Mouse (Mus musculus) ES-E14 (cell line): Measurements from ENCODE around the gene Ube2o. TPM values are rescaled to one million over a fixed set of nuclear protein-coding genes. Genes with fewer than 3 reads are reported as not detected.

Source experiments
- DNase-seq: peaks from one replicate; pipeline ENCODE4 v3.0.0-alpha.2; 2013; ENCODE audit warnings: low read depth, low spot score
- H3K27ac ChIP-seq: 2 replicates; pipeline ENCODE4 v1.5.1; 2012; ENCODE audit warnings: low read depth, mild to moderate bottlenecking, low read length, moderate library complexity, mixed read lengths; ENCODE audit not compliant: poor library complexity, insufficient read depth, severe bottlenecking
- H3K36me3 ChIP-seq: 2 replicates; pipeline ENCODE4 v1.6.1; 2012; ENCODE audit warnings: mild to moderate bottlenecking, low read length, moderate library complexity, mixed read lengths; ENCODE audit not compliant: control insufficient read depth, poor library complexity, insufficient read depth, severe bottlenecking
- H3K4me1 ChIP-seq, 2 experiments: fragments of 150-350 bp in 1 of 2; sonication (generic) in 1 of 2; 2 replicates each; pipeline ENCODE4 v1.6.1; 2012; ENCODE audit warnings: low read length in 2 of 2, mild to moderate bottlenecking in 1 of 2, mixed read lengths in 1 of 2; ENCODE audit not compliant: control insufficient read depth in 2 of 2, insufficient read depth in 2 of 2, poor library complexity in 1 of 2
- H3K4me3 ChIP-seq, 2 experiments: fragments of 150-350 bp in 1 of 2; sonication (generic) in 1 of 2; 2 replicates each; pipeline ENCODE4 v1.5.1; 2012; ENCODE audit warnings: low read length in 2 of 2, low read depth in 1 of 2, mild to moderate bottlenecking in 1 of 2, mixed read lengths in 1 of 2; ENCODE audit not compliant: insufficient read depth in 1 of 2, poor library complexity in 1 of 2, severe bottlenecking in 1 of 2
- H3K9ac ChIP-seq: 2 replicates; pipeline ENCODE4 v1.6.1; 2012; ENCODE audit warnings: low read depth, mild to moderate bottlenecking, low read length, mixed read lengths; ENCODE audit not compliant: poor library complexity, insufficient read depth, severe bottlenecking
- H3K9me3 ChIP-seq: fragments of 150-350 bp; sonication (generic); 2 replicates; pipeline ENCODE4 v1.6.1; 2012; ENCODE audit warnings: low read depth, mild to moderate bottlenecking, low read length; ENCODE audit not compliant: control insufficient read depth, insufficient read depth
- CHD2 ChIP-seq: IDR thresholded peaks from 2 replicates; pipeline ENCODE4 v1.6.1; 2014; ENCODE audit warnings: mild to moderate bottlenecking, low read depth, low read length, inconsistent platforms
- HCFC1 ChIP-seq: IDR thresholded peaks from 2 replicates; pipeline ENCODE4 v1.6.1; 2012; ENCODE audit warnings: low read length, inconsistent platforms, borderline replicate concordance; ENCODE audit not compliant: insufficient read depth
- MAFK ChIP-seq: IDR thresholded peaks from 2 replicates; pipeline ENCODE4 v1.6.1; 2014; ENCODE audit warnings: mild to moderate bottlenecking, low read depth, low read length, inconsistent platforms; ENCODE audit not compliant: insufficient read depth
- ZC3H11A ChIP-seq: IDR thresholded peaks from 2 replicates; pipeline ENCODE4 v1.6.1; 2012; ENCODE audit warnings: low read depth, mild to moderate bottlenecking, inconsistent platforms, low read length, borderline replicate concordance
- ZNF384 ChIP-seq: IDR thresholded peaks from 2 replicates; pipeline ENCODE4 v1.6.1; 2012; ENCODE audit warnings: low read depth, low read length, inconsistent platforms
- in situ Hi-C, 2 experiments: fragments of 600-800 bp; cut with MboI; formaldehyde crosslinking; loops; one replicate each; pipeline ENCODE4 v1.15.1; 2025; ENCODE audit warnings: low sequenced_read_pairs in 2 of 2, inconsistent platforms in 1 of 2; ENCODE audit not compliant: unreplicated experiment in 2 of 2
- total RNA-seq: library from RNA; depleted of rRNA; stranded (reverse); fragments of 300-350 nt; gene quantifications from 2 replicates; pipeline ENCODE4 v1.2.3, GENCODE M21; 2012

Gene Ube2o
- total RNA-seq, 1 experiment: 45.2 TPM

DNA sequence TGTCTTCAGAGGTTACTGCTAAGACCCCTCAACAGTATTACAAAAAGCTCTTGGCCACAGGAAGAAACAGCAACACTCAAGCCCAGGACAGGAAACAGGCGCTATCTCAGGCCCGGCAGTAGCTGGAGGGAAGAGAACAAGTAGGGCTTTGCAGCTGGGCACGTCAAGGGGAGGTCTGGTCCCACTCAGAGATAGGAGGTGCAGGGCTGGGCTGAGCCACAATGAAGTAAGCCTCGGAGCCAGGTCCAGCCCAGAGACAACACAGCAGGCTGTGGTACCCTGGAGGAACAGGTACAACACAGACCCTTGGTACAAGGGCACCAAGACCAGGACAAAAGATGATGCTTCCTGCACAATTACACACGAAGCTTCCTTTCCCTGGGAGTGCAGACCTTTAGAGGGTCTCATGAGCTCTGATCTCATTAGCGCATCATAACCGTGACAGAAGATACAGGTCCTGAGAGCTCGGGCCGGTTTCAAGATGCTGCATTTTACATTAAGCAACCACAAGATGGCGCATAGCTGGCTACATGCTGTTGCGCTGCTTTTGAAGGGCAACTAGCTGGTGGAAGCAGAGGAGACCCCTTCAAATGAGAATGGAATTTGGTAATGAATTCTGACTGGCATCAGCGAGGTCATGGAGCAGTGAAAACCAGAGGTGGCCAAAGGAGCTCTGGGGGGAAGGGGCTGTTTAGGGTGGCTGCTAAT, 26.9 kb downstream of the Ube2o start:
- Histone ChIP-seq H3K9ac (no peak overlapping the region), H3K9me3 (no peaks in the 10 kb centered on the region), H3K27ac (no peak overlapping the region), H3K4me3 (no peak overlapping the region), H3K36me3 (no peaks in the 10 kb centered on the region; the same call in 1 of the 2 replicates), H3K4me1 (peaks cover 0 to 2% of the 10 kb centered on the region in 2 experiments; a peak in 1 of 4 replicates)
- in situ Hi-C loops: no loop called here
- no peak for TF ChIP-seq ZC3H11A
- no peak for TF ChIP-seq ZNF384
- no peak for TF ChIP-seq HCFC1
- TF ChIP-seq MAFK: no peak
- no peak for TF ChIP-seq CHD2
- DNase-seq: no peak

DNA sequence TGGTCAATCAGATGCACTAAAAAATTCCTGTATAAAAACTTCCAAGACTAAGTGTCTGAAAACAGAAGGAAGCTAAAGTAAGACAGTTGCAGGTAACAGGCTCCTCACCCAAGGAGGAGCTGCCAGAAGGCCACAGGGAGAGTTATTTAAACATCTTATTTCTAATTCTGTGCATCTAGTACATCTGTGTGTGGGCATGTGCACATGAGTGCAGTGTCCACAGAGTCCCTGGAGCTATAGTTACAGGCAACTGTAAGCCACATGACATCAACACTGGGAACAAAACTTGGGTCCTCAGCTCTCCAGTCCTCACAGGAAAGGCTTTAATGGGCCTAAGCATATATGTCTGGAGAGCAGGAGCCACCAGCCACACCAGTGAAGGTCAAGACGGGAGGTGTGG, 29.1 kb downstream of the Ube2o start:
- H3K9me3 ChIP-seq: no peaks in the 10 kb centered on the region
- TF ChIP-seq MAFK (no peak), ZNF384 (no peak), HCFC1 (no peak), ZC3H11A (no peak), CHD2 (no peak)
- H3K4me1 ChIP-seq: peaks cover 0 to 2% of the 10 kb centered on the region in 2 experiments; a peak in 1 of 4 replicates
- H3K27ac ChIP-seq: no peak overlapping the region
- in situ Hi-C loops: no loop called here
- DNase-seq: no peak
- no peak overlapping the region for H3K9ac ChIP-seq
- no peak overlapping the region for H3K4me3 ChIP-seq
- peaks cover 13% of the 10 kb centered on the region; the same call in 1 of the 2 replicates for H3K36me3 ChIP-seq

DNA sequence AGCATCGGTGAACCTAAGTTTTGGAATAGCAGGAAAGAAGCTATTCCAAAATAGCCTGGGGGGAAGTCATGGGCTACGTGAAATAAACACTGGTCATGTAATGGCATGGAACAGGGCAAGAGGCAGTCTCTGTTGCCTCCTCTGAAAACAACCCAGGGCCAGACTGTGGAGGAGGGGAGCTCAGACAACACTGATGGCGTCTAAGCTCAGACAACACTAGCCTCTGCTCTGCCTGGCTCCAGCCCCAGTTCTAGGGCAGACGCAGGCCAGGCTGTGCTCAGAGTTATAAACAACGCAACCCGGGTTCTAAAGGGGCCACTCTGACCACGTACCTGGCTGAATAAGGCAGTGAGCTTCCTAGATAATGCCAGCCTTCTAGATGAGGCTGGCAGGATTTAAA, 30.5 kb downstream of the Ube2o start:
- no peak overlapping the region for H3K9ac ChIP-seq

DNA sequence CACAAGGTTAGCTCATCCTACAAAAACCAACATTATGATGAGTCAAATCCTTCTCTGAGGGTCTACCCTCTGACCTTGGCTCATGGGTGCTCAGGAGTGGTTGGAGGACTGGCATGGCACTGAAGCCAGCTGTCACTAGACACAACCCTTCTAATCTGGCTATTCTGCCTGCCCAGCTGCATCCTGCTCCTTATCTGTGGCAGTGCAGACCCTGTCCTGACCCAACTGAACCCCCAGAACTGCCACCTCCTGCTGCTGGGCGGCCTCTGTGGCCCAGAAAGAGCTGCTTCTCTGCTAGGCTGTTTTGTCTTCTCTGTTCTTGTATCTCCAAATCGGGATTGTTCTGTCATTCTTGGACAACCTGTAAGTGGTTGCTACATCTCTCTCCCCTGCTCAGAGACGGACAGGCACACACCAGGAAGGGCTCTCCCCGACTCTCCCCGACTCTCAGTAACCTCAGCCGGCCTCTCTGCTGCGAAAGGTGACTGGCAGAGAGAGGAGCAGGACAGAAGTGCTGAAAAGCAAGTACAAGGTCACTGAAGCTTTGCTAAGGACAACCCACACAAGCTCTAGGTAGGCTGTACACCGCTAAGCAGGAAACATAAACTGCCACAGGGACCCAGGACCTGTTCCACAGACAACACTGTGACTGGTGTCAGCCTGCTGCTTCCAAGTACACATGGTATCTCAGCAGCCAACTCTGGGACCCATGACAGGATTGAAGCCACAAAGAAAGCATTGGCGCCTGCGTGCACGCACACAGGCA, 31.8 kb downstream of the Ube2o start:
- Histone ChIP-seq H3K4me3 (no peak overlapping the region), H3K36me3 (peaks cover 35% of the 10 kb centered on the region), H3K9me3 (no peaks in the 10 kb centered on the region), H3K4me1 (no peaks in the 10 kb centered on the region), H3K9ac (no peak overlapping the region), H3K27ac (no peak overlapping the region)
- no peak for DNase-seq
- in situ Hi-C loops: no loop called here
- TF ChIP-seq ZC3H11A (no peak), ZNF384 (no peak), MAFK (no peak), CHD2 (no peak)

More for the DNA sequence above, 30.5 kb downstream of the Ube2o start:
- Histone ChIP-seq H3K9me3 (no peaks in the 10 kb centered on the region), H3K4me1 (peaks cover 0 to 2% of the 10 kb centered on the region in 2 experiments; a peak in 1 of 4 replicates), H3K36me3 (peaks cover 22% of the 10 kb centered on the region; the same call in 1 of the 2 replicates), H3K27ac (no peak overlapping the region), H3K4me3 (no peak overlapping the region)
- TF ChIP-seq CHD2: no peak
- TF ChIP-seq MAFK: no peak
- no peak for TF ChIP-seq ZC3H11A
- no peak for TF ChIP-seq ZNF384
- no peak for TF ChIP-seq HCFC1
- in situ Hi-C loops: no loop called here
- DNase-seq: no peak
